Mouse (Mus musculus): Measurements from ENCODE around the gene Arf1.

DNA sequence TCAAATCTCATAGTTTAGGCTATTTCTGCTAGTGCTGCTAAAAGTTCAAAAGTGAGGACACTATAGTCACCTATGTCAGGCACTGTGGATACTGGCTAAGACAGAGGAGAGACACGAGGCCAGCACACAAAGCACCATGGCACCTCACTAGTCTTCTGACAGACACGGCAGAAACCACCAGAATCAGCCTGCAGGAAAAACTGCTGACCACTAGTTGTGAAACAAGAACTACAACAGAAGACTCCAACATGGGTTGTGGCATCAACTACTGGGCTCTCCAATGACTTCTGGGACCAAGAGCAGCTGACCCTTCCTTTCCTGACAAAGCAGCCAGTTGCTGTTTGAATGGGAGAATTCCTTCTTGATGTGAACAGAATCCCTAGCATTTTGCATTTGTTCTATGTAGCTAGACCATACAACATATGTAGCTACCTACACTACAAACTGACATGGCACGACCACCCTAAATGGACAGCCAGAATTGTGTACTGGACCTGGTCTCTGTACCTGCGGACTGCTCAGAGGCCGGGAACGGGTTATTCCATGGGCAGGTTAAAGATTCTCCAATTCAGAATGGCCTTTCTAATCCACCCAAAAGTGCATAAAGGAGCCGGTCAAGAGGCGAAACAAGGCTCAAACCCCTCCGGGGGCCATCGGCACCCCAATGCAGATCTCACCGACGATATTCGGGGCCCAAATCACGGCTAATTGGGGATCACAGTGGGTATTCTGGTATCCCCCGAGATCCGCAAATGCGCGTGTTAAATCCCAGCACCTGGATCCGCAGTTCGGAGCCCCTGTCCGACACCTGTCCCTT, 1.1 kb downstream of the Arf1 start:
- no peak for TF ChIP-seq ZC3H11A (IDR thresholded peaks at IDR 0.05; ENCODE audit: borderline replicate concordance, low read depth, low read length)
- no peak for TF ChIP-seq HCFC1 (IDR thresholded peaks at IDR 0.05; ENCODE audit: borderline replicate concordance, insufficient read depth, low read length)
- no peak for TF ChIP-seq ZNF384 (IDR thresholded peaks at IDR 0.05; ENCODE audit: low read depth, low read length)
- TF ChIP-seq CHD2 (IDR thresholded peaks at IDR 0.05; ENCODE audit: low read depth, low read length), result no peak
